Mouse (Mus musculus) spleen, adult 2 months (tissue): Measurements from ENCODE around the gene Hs3st4.

Experiments
- CTCF ChIP-seq: fragments of 200-500 bp; IDR thresholded peaks from 2 replicates; pipeline ENCODE4 v1.5.1; 2011; ENCODE audit warnings: mild to moderate bottlenecking, inconsistent platforms; ENCODE audit not compliant: insufficient read depth, insufficient read length, insufficient replicate concordance; ENCODE audit errors: extremely low read depth
- POLR2A ChIP-seq: fragments of 200-500 bp; IDR thresholded peaks from 2 replicates; pipeline ENCODE4 v1.6.1; 2011; ENCODE audit warnings: low read depth, low read length, inconsistent platforms

- TF ChIP-seq POLR2A (no peak), CTCF (no peak)
Measured at GRCm38 (mm10) chr7:124168796-124169195, 186.1 kb downstream of the Hs3st4 start.
